Mouse (Mus musculus) gastrocnemius, postnatal 36 days (tissue): ENCODE data around the gene Larp1. TPM values are rescaled to one million over a fixed set of nuclear protein-coding genes. Genes with fewer than 3 reads are reported as not detected.

Experiments used
- DNase-seq, 2 experiments: peaks; one replicate each; pipeline ENCODE4 v3.0.0; 2022
- intact Hi-C: fragments of 180-260 bp; cut with DNase I; formaldehyde crosslinking; loops from one replicate; pipeline ENCODE4 v1.15.1; 2025
- total RNA-seq, 2 experiments: library from RNA; stranded (reverse); gene quantifications; 2 replicates each; pipeline ENCODE4 v1.2.3; 2021

Larp1 gene
- total RNA-seq, 2 experiments from 2014 or later: 81.7 to 82.8 TPM

- intact Hi-C loops: no loop called here
- no peak for DNase-seq
These were observed 10.7 kb upstream of the Larp1 start for GRCm38 (mm10) chr11:57998168-57998567.

- DNase-seq: no peak
- intact Hi-C loops: no loop called here
These were observed 10.0 kb upstream of the Larp1 start for GRCm38 (mm10) chr11:57998872-57999271.

- intact Hi-C loops: no loop called here
- no peak for DNase-seq
These were observed 5.7 kb upstream of the Larp1 start for GRCm38 (mm10) chr11:58003126-58003525.

GRCm38 (mm10) chr11:58003734-58004133 is 5.1 kb upstream of the Larp1 start:
- intact Hi-C loops: no loop called here
- no peak for DNase-seq

- DNase-seq: no peak
- intact Hi-C loops: loop anchor here (5.0 kb wide), 1 partner anchor 97 kb away; the partner anchor contains the start of gene Cnot8
These were observed 3.8 kb upstream of the Larp1 start for GRCm38 (mm10) chr11:58005110-58005509.

GRCm38 (mm10) chr11:58008013-58008412 is 851 bp upstream of the Larp1 start:
- intact Hi-C loops: loop anchor here (5.0 kb wide), 1 partner anchor 94 kb away; the partner anchor contains the start of gene Cnot8
- DNase-seq: no peak

GRCm38 (mm10) chr11:58008437-58009050 is 320 bp upstream of the Larp1 start:
- intact Hi-C loops: loop anchor here (5.0 kb wide), 1 partner anchor 94 kb away; the partner anchor contains the start of gene Cnot8
- DNase-seq: peak; percentile 70 to 77

- intact Hi-C loops: loop anchor here (5.0 kb wide), 2 partner anchors 47 to 93 kb away; partner anchors contain the start of gene Cnot8
- DNase-seq: peak; percentile 55 to 63
These were observed 765 bp downstream of the Larp1 start for GRCm38 (mm10) chr11:58009516-58010141.

GRCm38 (mm10) chr11:58010226-58010781 is 1.4 kb downstream of the Larp1 start:
- no peak for DNase-seq
- intact Hi-C loops: loop anchor here (5.0 kb wide), 1 partner anchor 48 kb away; no protein-coding TSS in a partner anchor

GRCm38 (mm10) chr11:58010930-58011329 is 2.1 kb downstream of the Larp1 start:
- intact Hi-C loops: loop anchor here (5.0 kb wide), 1 partner anchor 49 kb away; no protein-coding TSS in a partner anchor
- DNase-seq: no peak

- intact Hi-C loops: loop anchor here (5.0 kb wide), 1 partner anchor 50 kb away; no protein-coding TSS in a partner anchor
- DNase-seq: no peak
These were observed 2.9 kb downstream of the Larp1 start for GRCm38 (mm10) chr11:58011813-58012212.

- DNase-seq: no peak
- intact Hi-C loops: loop anchor here (5.0 kb wide), 1 partner anchor 50 kb away; no protein-coding TSS in a partner anchor
These were observed 3.8 kb downstream of the Larp1 start for GRCm38 (mm10) chr11:58012674-58013073.

- intact Hi-C loops: loop anchor here (5.0 kb wide), 1 partner anchor 51 kb away; no protein-coding TSS in a partner anchor
- no peak for DNase-seq
These were observed 4.2 kb downstream of the Larp1 start for GRCm38 (mm10) chr11:58013100-58013499.

- intact Hi-C loops: loop anchor here (5.0 kb wide), 1 partner anchor 52 kb away; no protein-coding TSS in a partner anchor
- DNase-seq: no peak
These were observed 5.7 kb downstream of the Larp1 start for GRCm38 (mm10) chr11:58014604-58015003.

GRCm38 (mm10) chr11:58015339-58015738 is 6.5 kb downstream of the Larp1 start:
- no peak for DNase-seq
- intact Hi-C loops: no loop called here

GRCm38 (mm10) chr11:58016371-58016770 is 7.5 kb downstream of the Larp1 start:
- no peak for DNase-seq
- intact Hi-C loops: no loop called here

GRCm38 (mm10) chr11:58017422-58017821 is 8.6 kb downstream of the Larp1 start:
- no peak for DNase-seq
- intact Hi-C loops: no loop called here

GRCm38 (mm10) chr11:58018287-58018686 is 9.4 kb downstream of the Larp1 start:
- no peak for DNase-seq
- intact Hi-C loops: no loop called here

- intact Hi-C loops: no loop called here
- no peak for DNase-seq
These were observed 9.8 kb downstream of the Larp1 start for GRCm38 (mm10) chr11:58018701-58019100.

GRCm38 (mm10) chr11:58021095-58021494 is 12.2 kb downstream of the Larp1 start:
- intact Hi-C loops: loop anchor here (2.0 to 5.0 kb wide), 2 partner anchors 41 to 70 kb away; no protein-coding TSS in a partner anchor
- DNase-seq: no peak

GRCm38 (mm10) chr11:58021618-58022017 is 12.8 kb downstream of the Larp1 start:
- intact Hi-C loops: loop anchor here (2.0 to 5.0 kb wide), 2 partner anchors 41 to 71 kb away; no protein-coding TSS in a partner anchor
- DNase-seq: no peak
